Mouse (Mus musculus): ENCODE data around the gene Zdhhc5. TPM values are rescaled to one million over a fixed set of nuclear protein-coding genes. Genes with fewer than 3 reads are reported as not detected.
A peak's percentile ranks its signal among the peaks of the same experiment; 100 is the strongest.

Gene Zdhhc5
- total and polyA plus RNA-seq, 3 experiments: 29.3 to 42.9 TPM; not detected in 1

- Histone ChIP-seq H3K9me3 (replicated peaks; ENCODE audit: insufficient read depth, low read length) (no peaks in the 10 kb centered on the region), H3K4me1 (ENCODE audit: control insufficient read depth in 1 of 2, insufficient read depth in 2 of 2, low read length in 2 of 2) (peaks cover 0 to 10% of the 10 kb centered on the region in 2 experiments; a peak in 1 of 4 replicates), H3K9ac (ENCODE audit: control insufficient read depth, low read depth, low read length, poor library complexity, severe bottlenecking) (no peak overlapping the region), H3K4me3 (ENCODE audit: control insufficient read depth in 1 of 2, insufficient read depth in 1 of 2, low read depth in 2 of 2, low read length in 2 of 2) (no peak overlapping the region), H3K79me2 (ENCODE audit: control insufficient read depth, insufficient read depth, low read length, poor library complexity) (no peaks in the 10 kb centered on the region), H3K27me3 (ENCODE audit: control insufficient read depth in 1 of 2, insufficient read depth in 2 of 2, low read length in 2 of 2) (no peaks in the 10 kb centered on the region), H3K36me3 (ENCODE audit: control insufficient read depth in 1 of 2, insufficient read depth in 2 of 2, low read length in 2 of 2) (no peaks in the 10 kb centered on the region), H3K27ac (ENCODE audit: control insufficient read depth, low read depth, low read length) (no peak overlapping the region)
- no peak for TF ChIP-seq BHLHE40 (IDR thresholded peaks at IDR 0.05; ENCODE audit: borderline replicate concordance, low read depth, low read length)
- no peak for TF ChIP-seq UBTF (IDR thresholded peaks at IDR 0.05; ENCODE audit: borderline replicate concordance, insufficient read depth, low read depth, low read length)
- TF ChIP-seq GATA1 (IDR thresholded peaks at IDR 0.05; ENCODE audit: low read depth, low read length): no peak
- no peak for TF ChIP-seq CHD1 (IDR thresholded peaks at IDR 0.05; ENCODE audit: low read depth, low read length)
- TF ChIP-seq ZNF384 (IDR thresholded peaks at IDR 0.05; ENCODE audit: low read depth, low read length): no peak
- no peak for TF ChIP-seq RAD21 (IDR thresholded peaks at IDR 0.05; ENCODE audit: low read depth, low read length)
- TF ChIP-seq POLR2AphosphoS2 (IDR thresholded peaks at IDR 0.05; ENCODE audit: low read length): no peak
- no peak for TF ChIP-seq HCFC1 (IDR thresholded peaks at IDR 0.05; ENCODE audit: low read depth, low read length)
- no peak for DNase-seq (ENCODE audit: low read depth, low spot score)
Measured at GRCm38 (mm10) chr2:84736312-84737161, 21.6 kb upstream of the Zdhhc5 start.

- no peaks in the 10 kb centered on the region for H3K79me2 ChIP-seq (ENCODE audit: control insufficient read depth, insufficient read depth, low read length, poor library complexity)
- no peaks in the 10 kb centered on the region for H3K9me3 ChIP-seq (replicated peaks; ENCODE audit: insufficient read depth, low read length)
- no peak overlapping the region for H3K4me3 ChIP-seq (ENCODE audit: control insufficient read depth in 1 of 2, insufficient read depth in 1 of 2, low read depth in 2 of 2, low read length in 2 of 2)
- no peaks in the 10 kb centered on the region for H3K27me3 ChIP-seq (ENCODE audit: control insufficient read depth in 1 of 2, insufficient read depth in 2 of 2, low read length in 2 of 2)
- no peak overlapping the region for H3K9ac ChIP-seq (ENCODE audit: control insufficient read depth, low read depth, low read length, poor library complexity, severe bottlenecking)
- H3K36me3 ChIP-seq (ENCODE audit: control insufficient read depth in 1 of 2, insufficient read depth in 2 of 2, low read length in 2 of 2): no peaks in the 10 kb centered on the region
- H3K4me1 ChIP-seq (ENCODE audit: control insufficient read depth in 1 of 2, insufficient read depth in 2 of 2, low read length in 2 of 2): peaks cover 0 to 10% of the 10 kb centered on the region in 2 experiments; a peak in 1 of 4 replicates
- H3K27ac ChIP-seq (ENCODE audit: control insufficient read depth, low read depth, low read length): no peak overlapping the region
- DNase-seq (ENCODE audit: low read depth, low spot score): peak; percentile 61
- TF ChIP-seq MYB (IDR thresholded peaks at IDR 0.05; ENCODE audit: low read depth, low read length) (no peak), GATA1 (IDR thresholded peaks at IDR 0.05; ENCODE audit: low read depth, low read length) (peak; percentile 81), MAFK (IDR thresholded peaks at IDR 0.05; ENCODE audit: borderline replicate concordance, low read depth, low read length) (no peak), TBP (IDR thresholded peaks at IDR 0.05; ENCODE audit: low read depth, low read length) (no peak), MYC (IDR thresholded peaks at IDR 0.05; ENCODE audit: low read depth, low read length) (no peak), SIN3A (IDR thresholded peaks at IDR 0.05; ENCODE audit: low read length) (0 out of 2 replicates have a peak, but pooled peaks have one; percentile 16), MXI1 (IDR thresholded peaks at IDR 0.05; ENCODE audit: low read depth, low read length) (no peak), POLR2A (IDR thresholded peaks at IDR 0.05; ENCODE audit: control insufficient read depth in 1 of 2, insufficient read depth in 1 of 2, low read depth in 1 of 2, low read length in 2 of 2, poor library complexity in 1 of 2) (no peak), POLR2AphosphoS2 (IDR thresholded peaks at IDR 0.05; ENCODE audit: low read length) (no peak), SMC3 (IDR thresholded peaks at IDR 0.05; ENCODE audit: low read depth, low read length) (no peak), JUND (IDR thresholded peaks at IDR 0.05; ENCODE audit: low read depth, low read length) (no peak), USF1 (IDR thresholded peaks at IDR 0.05; ENCODE audit: low read depth, low read length) (no peak), ZMIZ1 (IDR thresholded peaks at IDR 0.05; ENCODE audit: low read depth, low read length) (no peak), E2F4 (IDR thresholded peaks at IDR 0.05; ENCODE audit: borderline replicate concordance, low read depth, low read length) (no peak), EP300 (IDR thresholded peaks at IDR 0.05; ENCODE audit: low read depth in 1 of 2, low read length in 2 of 2) (peak; percentile 61 to 83), NELFE (IDR thresholded peaks at IDR 0.05; ENCODE audit: low read depth, low read length) (no peak), BHLHE40 (IDR thresholded peaks at IDR 0.05; ENCODE audit: borderline replicate concordance, low read depth, low read length) (0 out of 2 replicates have a peak, but pooled peaks have one; percentile 12), RAD21 (IDR thresholded peaks at IDR 0.05; ENCODE audit: low read depth, low read length) (no peak), UBTF (IDR thresholded peaks at IDR 0.05; ENCODE audit: borderline replicate concordance, insufficient read depth, low read depth, low read length) (no peak), USF2 (IDR thresholded peaks at IDR 0.05; ENCODE audit: borderline replicate concordance in 1 of 2, insufficient read depth in 1 of 2, low read depth in 1 of 2, low read length in 2 of 2) (no peak), CHD1 (IDR thresholded peaks at IDR 0.05; ENCODE audit: low read depth, low read length) (no peak), ETS1 (IDR thresholded peaks at IDR 0.05; ENCODE audit: low read depth, low read length) (no peak), POLR2AphosphoS5 (IDR thresholded peaks at IDR 0.05; ENCODE audit: borderline replicate concordance, low read depth, low read length) (no peak), TAL1 (IDR thresholded peaks at IDR 0.05; ENCODE audit: low read length) (peak; percentile 93), RCOR1 (IDR thresholded peaks at IDR 0.05; ENCODE audit: low read depth, low read length) (peak; percentile 35; the same call in 1 of the 2 replicates), MAX (IDR thresholded peaks at IDR 0.05; ENCODE audit: low read length) (no peak)
Measured at GRCm38 (mm10) chr2:84735346-84735920, 20.5 kb upstream of the Zdhhc5 start.
